Mouse (Mus musculus): Measurements from ENCODE around the gene Atp5mpl. TPM values are rescaled to one million over a fixed set of nuclear protein-coding genes. Genes with fewer than 3 reads are reported as not detected.
A peak's percentile ranks its signal among the peaks of the same experiment; 100 is the strongest.

The Atp5mpl gene
- 359 and 364 TPM in 2 replicates for polyA plus RNA-seq (2012; rRNA removed)

DNA sequence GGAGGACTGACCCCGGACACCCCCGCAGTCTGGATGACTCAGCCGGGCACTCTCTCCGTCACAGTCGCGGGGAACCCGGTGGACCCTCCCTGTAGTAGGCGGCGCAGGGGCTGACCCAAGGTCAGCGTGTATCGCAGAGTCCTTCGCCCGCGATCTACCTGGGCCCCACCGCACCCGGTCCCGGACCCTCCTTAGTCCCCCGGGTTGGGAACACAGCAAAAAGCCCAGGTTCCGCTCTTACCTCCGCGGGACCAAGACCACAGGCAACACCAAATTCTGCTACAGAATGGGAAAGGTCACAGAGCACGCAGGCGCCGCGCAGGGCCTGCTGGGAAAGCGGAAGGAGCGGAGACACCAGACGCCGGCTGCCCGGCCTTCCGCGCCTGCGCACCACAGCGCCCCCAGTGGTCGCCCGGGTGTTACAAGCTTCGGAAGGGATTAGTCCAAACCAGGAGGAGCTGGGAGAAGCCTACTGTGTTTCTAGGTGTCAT lies at the start of gene Atp5mpl:
TSS of gene Atp5mpl (minus strand) at position 295 of the 491 bp plus-strand sequence.
- Histone ChIP-seq H3K4me3 (replicated peaks; ENCODE audit: insufficient read depth, low read depth, low read length) (peak within 1 kb of the TSS; percentile 95), H3K4me1 (ENCODE audit: control insufficient read depth, insufficient read depth, low read length) (peaks cover 6% of the 10 kb centered on the region), H3K27me3 (ENCODE audit: control insufficient read depth, insufficient read depth, low read length) (no peaks in the 10 kb centered on the region), H3K27ac (ENCODE audit: insufficient read depth, low read length) (peak within 1 kb of the TSS; percentile 94)
- peak; percentile 96 to 99 for DNase-seq
- under 1% methylated on average over 37 of the region's 37 CpGs for WGBS
- TF ChIP-seq CTCF (IDR thresholded peaks at IDR 0.05; ENCODE audit: borderline replicate concordance, insufficient read depth, low read depth, low read length), result peak; percentile 79
- TF ChIP-seq POLR2A (IDR thresholded peaks at IDR 0.05; ENCODE audit: borderline replicate concordance, insufficient read depth, low read length), result peak; percentile 83; the same call in 1 of the 2 replicates

- H3K4me1 ChIP-seq (ENCODE audit: control insufficient read depth, insufficient read depth, low read length), result no peaks in the 10 kb centered on the region
- no peak overlapping the region for H3K4me3 ChIP-seq (replicated peaks; ENCODE audit: insufficient read depth, low read depth, low read length)
- TF ChIP-seq CTCF (IDR thresholded peaks at IDR 0.05; ENCODE audit: borderline replicate concordance, insufficient read depth, low read depth, low read length) (no peak), POLR2A (IDR thresholded peaks at IDR 0.05; ENCODE audit: borderline replicate concordance, insufficient read depth, low read length) (no peak)
- WGBS, result 52% methylated on average over 4 of the region's 4 CpGs
- H3K27ac ChIP-seq (ENCODE audit: insufficient read depth, low read length), result no peak overlapping the region
- H3K27me3 ChIP-seq (ENCODE audit: control insufficient read depth, insufficient read depth, low read length), result no peaks in the 10 kb centered on the region
- no peak for DNase-seq
These were observed 49.6 kb upstream of the Atp5mpl start for GRCm38 (mm10) chr12:112016346-112016745.

- Histone ChIP-seq H3K27ac (ENCODE audit: insufficient read depth, low read length) (no peak overlapping the region), H3K4me3 (replicated peaks; ENCODE audit: insufficient read depth, low read depth, low read length) (no peak overlapping the region), H3K27me3 (ENCODE audit: control insufficient read depth, insufficient read depth, low read length) (no peaks in the 10 kb centered on the region), H3K4me1 (ENCODE audit: control insufficient read depth, insufficient read depth, low read length) (no peaks in the 10 kb centered on the region)
- WGBS, result 24% methylated on average over 14 of the region's 14 CpGs
- TF ChIP-seq POLR2A (IDR thresholded peaks at IDR 0.05; ENCODE audit: borderline replicate concordance, insufficient read depth, low read length) (no peak), CTCF (IDR thresholded peaks at IDR 0.05; ENCODE audit: borderline replicate concordance, insufficient read depth, low read depth, low read length) (no peak)
- DNase-seq, result no peak
These were observed 46.6 kb upstream of the Atp5mpl start for GRCm38 (mm10) chr12:112013271-112013801.

- TF ChIP-seq POLR2A (IDR thresholded peaks at IDR 0.05; ENCODE audit: borderline replicate concordance, insufficient read depth, low read length) (no peak), CTCF (IDR thresholded peaks at IDR 0.05; ENCODE audit: borderline replicate concordance, insufficient read depth, low read depth, low read length) (no peak)
- no peak overlapping the region for H3K4me3 ChIP-seq (replicated peaks; ENCODE audit: insufficient read depth, low read depth, low read length)
- no peaks in the 10 kb centered on the region for H3K4me1 ChIP-seq (ENCODE audit: control insufficient read depth, insufficient read depth, low read length)
- no peaks in the 10 kb centered on the region for H3K27me3 ChIP-seq (ENCODE audit: control insufficient read depth, insufficient read depth, low read length)
- WGBS, result 20% methylated on average over 12 of the region's 12 CpGs
- H3K27ac ChIP-seq (ENCODE audit: insufficient read depth, low read length), result no peak overlapping the region
- no peak for DNase-seq
These were observed 45.9 kb upstream of the Atp5mpl start for GRCm38 (mm10) chr12:112012511-112013270.

DNA sequence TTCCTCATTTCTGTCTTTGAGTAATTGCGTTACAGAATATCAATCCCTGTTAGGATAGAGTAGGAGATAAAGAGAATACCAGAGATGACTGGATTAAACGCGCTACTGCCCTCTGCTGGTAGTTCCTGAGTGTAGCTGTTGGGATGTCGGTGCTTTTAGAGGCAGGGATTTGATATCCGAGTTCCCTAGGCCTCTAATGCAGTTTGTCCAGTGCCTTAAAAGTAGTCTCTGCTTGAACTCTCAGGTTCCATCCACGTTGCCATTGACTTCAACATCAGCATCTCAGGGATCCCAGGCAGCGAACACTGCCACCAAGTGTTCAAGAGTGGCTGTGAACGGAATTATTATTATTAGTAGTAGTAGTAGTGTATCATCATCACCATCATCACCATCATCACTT lies 34.4 kb upstream of the Atp5mpl start:
- TF ChIP-seq CTCF (IDR thresholded peaks at IDR 0.05; ENCODE audit: borderline replicate concordance, insufficient read depth, low read depth, low read length), result peak; percentile 71
- TF ChIP-seq POLR2A (IDR thresholded peaks at IDR 0.05; ENCODE audit: borderline replicate concordance, insufficient read depth, low read length), result no peak
- no peak overlapping the region for H3K4me3 ChIP-seq (replicated peaks; ENCODE audit: insufficient read depth, low read depth, low read length)
- peak; percentile 49 to 69 for DNase-seq
- 20% methylated on average over 8 of the region's 8 CpGs for WGBS
- no peaks in the 10 kb centered on the region for H3K27me3 ChIP-seq (ENCODE audit: control insufficient read depth, insufficient read depth, low read length)
- no peaks in the 10 kb centered on the region for H3K4me1 ChIP-seq (ENCODE audit: control insufficient read depth, insufficient read depth, low read length)
- H3K27ac ChIP-seq (ENCODE audit: insufficient read depth, low read length), result no peak overlapping the region

- TF ChIP-seq POLR2A (IDR thresholded peaks at IDR 0.05; ENCODE audit: borderline replicate concordance, insufficient read depth, low read length), result no peak
- no peaks in the 10 kb centered on the region for H3K27me3 ChIP-seq (ENCODE audit: control insufficient read depth, insufficient read depth, low read length)
- H3K4me3 ChIP-seq (replicated peaks; ENCODE audit: insufficient read depth, low read depth, low read length), result no peak overlapping the region
- 93% methylated on average over 7 of the region's 7 CpGs for WGBS
- H3K4me1 ChIP-seq (ENCODE audit: control insufficient read depth, insufficient read depth, low read length), result no peaks in the 10 kb centered on the region
- DNase-seq, result no peak
- H3K27ac ChIP-seq (ENCODE audit: insufficient read depth, low read length), result no peak overlapping the region
These were observed 33.0 kb upstream of the Atp5mpl start for GRCm38 (mm10) chr12:111999735-112000134.

GRCm38 (mm10) chr12:111995161-111995560 lies 28.4 kb upstream of the Atp5mpl start:
- Histone ChIP-seq H3K4me1 (ENCODE audit: control insufficient read depth, insufficient read depth, low read length) (no peaks in the 10 kb centered on the region), H3K27me3 (ENCODE audit: control insufficient read depth, insufficient read depth, low read length) (no peaks in the 10 kb centered on the region), H3K4me3 (replicated peaks; ENCODE audit: insufficient read depth, low read depth, low read length) (no peak overlapping the region), H3K27ac (ENCODE audit: insufficient read depth, low read length) (no peak overlapping the region)
- WGBS, result 82% methylated on average over 2 of the region's 2 CpGs
- TF ChIP-seq POLR2A (IDR thresholded peaks at IDR 0.05; ENCODE audit: borderline replicate concordance, insufficient read depth, low read length) (no peak), CTCF (IDR thresholded peaks at IDR 0.05; ENCODE audit: borderline replicate concordance, insufficient read depth, low read depth, low read length) (no peak)
- no peak for DNase-seq

GRCm38 (mm10) chr12:111992626-111993025 lies 25.8 kb upstream of the Atp5mpl start:
- 91% methylated on average over 5 of the region's 5 CpGs for WGBS
- Histone ChIP-seq H3K4me1 (ENCODE audit: control insufficient read depth, insufficient read depth, low read length) (no peaks in the 10 kb centered on the region), H3K27me3 (ENCODE audit: control insufficient read depth, insufficient read depth, low read length) (no peaks in the 10 kb centered on the region), H3K4me3 (replicated peaks; ENCODE audit: insufficient read depth, low read depth, low read length) (no peak overlapping the region), H3K27ac (ENCODE audit: insufficient read depth, low read length) (no peak overlapping the region)
- no peak for DNase-seq
- TF ChIP-seq POLR2A (IDR thresholded peaks at IDR 0.05; ENCODE audit: borderline replicate concordance, insufficient read depth, low read length), result no peak
- TF ChIP-seq CTCF (IDR thresholded peaks at IDR 0.05; ENCODE audit: borderline replicate concordance, insufficient read depth, low read depth, low read length), result no peak
